Mouse (Mus musculus) kidney, adult 2 months (tissue): ENCODE measurements at regions not wholly inside any gene's neighbourhood (a gene's known extent, or its start where the extent isn't known, plus 50 kb on each side); places are given as distances from the start of the nearest gene placed in this dataset.
A peak's percentile ranks its signal among the peaks of the same experiment; 100 is the strongest.

Experiments
- DNase-seq: peaks from one replicate; pipeline ENCODE4 v3.0.0; 2021
- H3K27ac ChIP-seq: fragments of 200-500 bp; 2 replicates; pipeline ENCODE4 v1.5.1; 2012; ENCODE audit warnings: low read depth, low read length, control low read depth, inconsistent platforms; ENCODE audit not compliant: insufficient read depth
- H3K27me3 ChIP-seq: fragments of 200-500 bp; replicated peaks from 2 replicates; pipeline ENCODE4 v1.6.1; 2012; ENCODE audit warnings: mild to moderate bottlenecking, moderate library complexity, low read length, inconsistent platforms; ENCODE audit not compliant: control insufficient read depth, insufficient read depth
- H3K36me3 ChIP-seq: fragments of 200-500 bp; 2 replicates; pipeline ENCODE4 v1.6.1; 2012; ENCODE audit warnings: mild to moderate bottlenecking, moderate library complexity, low read length, inconsistent platforms; ENCODE audit not compliant: control insufficient read depth, insufficient read depth
- H3K4me1 ChIP-seq: fragments of 200-500 bp; 2 replicates; pipeline ENCODE4 v1.6.1; 2011; ENCODE audit warnings: low read length; ENCODE audit not compliant: control insufficient read depth, insufficient read depth
- H3K4me3 ChIP-seq: fragments of 200-500 bp; 2 replicates; pipeline ENCODE4 v1.5.1; 2011; ENCODE audit warnings: mild to moderate bottlenecking, low read depth, low read length, control low read depth; ENCODE audit not compliant: insufficient read depth
- CTCF ChIP-seq: fragments of 200-500 bp; conservative IDR thresholded peaks from 2 replicates; pipeline ENCODE4 v1.5.1; 2011; ENCODE audit warnings: low read depth, mild to moderate bottlenecking, control low read depth, low read length, moderate library complexity, mixed read lengths; ENCODE audit not compliant: insufficient read depth, insufficient read length
- POLR2A ChIP-seq: fragments of 200-500 bp; IDR thresholded peaks from one replicate; pipeline ENCODE4 v1.6.1; 2011; ENCODE audit warnings: low read depth, low read length, control low read depth
- WGBS: fragments of 180-500 bp; shearing (Covaris S2); methylation state at CpG from one replicate; pipeline ENCODE4 v1.1.7; 2018; 5-methylcytosine and 5-hydroxymethylcytosine counted together

DNA sequence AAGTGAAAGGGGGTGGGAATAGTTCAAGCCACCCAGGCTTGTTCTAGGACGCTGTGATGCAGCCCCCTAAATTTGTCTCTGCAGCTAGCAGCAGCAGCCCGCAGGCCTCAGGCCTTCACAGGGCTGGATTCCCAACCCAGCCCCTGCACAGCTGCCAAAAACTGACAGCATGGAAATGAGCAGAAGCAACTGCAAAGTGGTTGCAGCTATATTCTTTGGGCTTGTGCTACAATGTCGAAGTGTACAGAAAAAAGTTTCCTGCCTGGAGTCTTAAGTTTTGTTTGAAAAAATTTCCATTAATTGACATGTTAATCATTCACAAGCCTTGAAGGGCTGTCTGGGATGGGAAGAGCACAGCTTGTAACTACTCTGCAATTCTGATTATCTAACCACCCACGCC is 253.6 kb upstream of the Nbea start:
- DNase-seq, result peak; percentile 61
- Histone ChIP-seq H3K27ac (no peak overlapping the region), H3K4me3 (no peak overlapping the region), H3K4me1 (no peaks in the 10 kb centered on the region), H3K36me3 (no peaks in the 10 kb centered on the region), H3K27me3 (no peaks in the 10 kb centered on the region)
- WGBS, result 20% methylated on average over 4 of the region's 4 CpGs
- TF ChIP-seq CTCF (no peak), POLR2A (no peak)

DNA sequence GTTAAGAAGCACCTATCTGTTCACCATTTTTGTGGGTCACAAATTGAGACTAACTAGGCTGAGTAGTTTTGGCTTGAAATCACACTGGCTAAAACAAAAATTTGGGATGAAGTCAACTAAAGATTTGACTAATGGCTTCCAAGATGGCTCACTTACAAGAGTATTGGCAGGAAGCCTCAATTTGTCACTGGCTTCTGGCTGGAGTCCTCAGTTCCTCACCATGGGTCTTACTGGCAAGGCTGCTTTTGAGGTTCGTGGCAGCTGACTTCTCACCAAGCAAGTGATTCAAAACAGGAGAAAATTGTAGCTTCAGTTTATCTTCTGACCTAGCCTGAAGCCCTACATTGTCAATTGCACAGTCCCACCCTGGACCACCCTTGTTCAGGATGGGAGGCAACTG is 250.0 kb upstream of the Nbea start:
- no peak overlapping the region for H3K4me3 ChIP-seq
- no peaks in the 10 kb centered on the region for H3K27me3 ChIP-seq
- no peaks in the 10 kb centered on the region for H3K4me1 ChIP-seq
- 68% methylated on average over 1 of the region's 1 CpGs for WGBS
- no peak for TF ChIP-seq CTCF
- no peak for TF ChIP-seq POLR2A
- DNase-seq, result no peak
- H3K27ac ChIP-seq, result no peak overlapping the region
- H3K36me3 ChIP-seq, result no peaks in the 10 kb centered on the region

DNA sequence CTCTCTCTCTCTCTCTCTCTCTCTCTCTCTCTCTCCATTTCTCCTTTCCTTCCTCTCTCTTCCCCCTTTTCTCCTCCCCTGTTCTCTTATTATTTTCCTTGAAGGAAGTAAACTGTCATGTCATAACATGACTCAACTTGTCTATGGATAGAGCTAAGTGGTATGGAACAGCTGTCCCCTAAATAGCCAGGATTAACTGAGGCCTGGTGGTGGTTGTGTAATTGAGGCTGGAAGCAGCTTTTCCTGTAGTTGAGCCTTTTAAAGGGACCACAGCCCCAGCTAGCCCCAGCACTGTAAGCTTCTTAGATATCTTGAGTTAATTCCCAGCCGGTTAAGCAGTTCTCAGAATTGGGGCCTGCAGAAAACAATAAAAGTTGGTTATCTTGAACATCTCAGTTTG is 243.7 kb upstream of the Nbea start:
- Histone ChIP-seq H3K4me1 (no peaks in the 10 kb centered on the region), H3K27me3 (no peaks in the 10 kb centered on the region), H3K36me3 (no peaks in the 10 kb centered on the region), H3K4me3 (no peak overlapping the region), H3K27ac (no peak overlapping the region)
- no peak for TF ChIP-seq CTCF
- TF ChIP-seq POLR2A, result no peak
- no peak for DNase-seq
- WGBS, result 94% methylated on average over 1 of the region's 1 CpGs

DNA sequence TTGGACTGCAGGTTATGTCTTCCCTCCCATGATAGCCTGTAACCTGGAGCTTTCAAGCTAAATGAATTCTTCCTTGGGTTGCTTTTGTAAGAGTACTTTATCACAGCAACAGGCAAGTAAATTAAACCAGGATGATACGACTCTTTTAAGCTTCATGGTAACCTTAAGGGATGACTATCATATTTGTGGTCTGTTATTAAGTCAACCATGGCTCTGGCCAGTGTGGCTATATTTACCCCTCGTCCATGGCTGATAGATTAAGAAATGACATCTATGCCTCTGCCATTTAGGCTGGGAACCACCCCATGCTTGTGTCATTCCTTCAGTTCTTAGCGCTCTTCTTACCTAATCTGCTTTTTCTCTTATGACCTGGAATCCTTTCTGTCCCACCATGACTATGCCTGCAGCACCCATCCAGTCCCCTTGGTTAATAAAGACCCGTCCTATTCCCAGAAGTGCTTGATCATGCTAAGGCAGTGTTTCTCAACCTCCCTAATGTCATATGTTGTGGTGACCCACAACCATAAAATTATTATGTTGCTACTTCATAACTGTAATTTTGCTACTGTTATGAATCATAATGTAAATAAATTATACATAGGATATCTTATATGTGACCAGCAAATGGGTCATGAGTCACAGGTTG is 214.5 kb upstream of the Nbea start:
- no peak for DNase-seq
- H3K4me1 ChIP-seq, result no peaks in the 10 kb centered on the region
- H3K27ac ChIP-seq, result no peak overlapping the region
- H3K27me3 ChIP-seq, result no peaks in the 10 kb centered on the region
- H3K36me3 ChIP-seq, result no peaks in the 10 kb centered on the region
- TF ChIP-seq POLR2A (no peak), CTCF (no peak)
- H3K4me3 ChIP-seq, result no peak overlapping the region
- WGBS, result 93% methylated on average over 4 of the region's 4 CpGs

DNA sequence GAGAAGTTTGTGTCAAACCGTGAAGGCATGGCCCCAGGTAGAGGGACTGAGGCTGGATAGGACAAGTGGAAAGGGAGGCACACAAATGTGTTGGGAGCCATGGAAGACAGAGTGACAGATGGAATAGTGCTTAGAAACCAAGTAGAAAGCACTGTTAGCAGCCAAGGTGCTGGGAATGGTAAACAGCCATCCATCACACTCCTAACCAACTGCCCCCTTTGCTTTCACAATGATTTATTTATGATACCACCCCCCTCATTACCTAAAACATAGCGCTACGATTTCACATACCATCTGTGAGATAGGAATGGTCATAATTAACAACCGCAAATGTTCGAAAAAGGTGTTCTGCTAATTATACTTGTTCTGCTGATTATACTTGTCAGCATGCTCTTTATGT is 209.6 kb upstream of the Nbea start:
- H3K27ac ChIP-seq, result no peak overlapping the region
- 80% methylated on average over 5 of the region's 5 CpGs for WGBS
- H3K4me1 ChIP-seq, result no peaks in the 10 kb centered on the region
- H3K4me3 ChIP-seq, result no peak overlapping the region
- no peak for DNase-seq
- H3K36me3 ChIP-seq, result no peaks in the 10 kb centered on the region
- H3K27me3 ChIP-seq, result no peaks in the 10 kb centered on the region
- TF ChIP-seq CTCF (no peak), POLR2A (no peak)

GRCm38 (mm10) chr3:56380316-56380715 is 196.8 kb upstream of the Nbea start:
- Histone ChIP-seq H3K4me1 (no peaks in the 10 kb centered on the region), H3K36me3 (no peaks in the 10 kb centered on the region), H3K4me3 (no peak overlapping the region), H3K27me3 (no peaks in the 10 kb centered on the region), H3K27ac (no peak overlapping the region)
- DNase-seq, result no peak
- TF ChIP-seq CTCF, result no peak
- no peak for TF ChIP-seq POLR2A

GRCm38 (mm10) chr3:56379500-56379899 is 196.0 kb upstream of the Nbea start:
- 53% methylated on average over 3 of the region's 3 CpGs for WGBS
- no peak overlapping the region for H3K27ac ChIP-seq

GRCm38 (mm10) chr3:56362543-56362942 is 179.0 kb upstream of the Nbea start:
- no peak for DNase-seq
- WGBS, result 79% methylated on average over 2 of the region's 2 CpGs
- Histone ChIP-seq H3K4me3 (no peak overlapping the region), H3K4me1 (no peaks in the 10 kb centered on the region), H3K27me3 (no peaks in the 10 kb centered on the region), H3K27ac (no peak overlapping the region), H3K36me3 (no peaks in the 10 kb centered on the region)
- no peak for TF ChIP-seq CTCF
- no peak for TF ChIP-seq POLR2A

More at GRCm38 (mm10) chr3:56379500-56379899, 196.0 kb upstream of the Nbea start:
- no peaks in the 10 kb centered on the region for H3K36me3 ChIP-seq
- no peaks in the 10 kb centered on the region for H3K27me3 ChIP-seq
- H3K4me1 ChIP-seq, result no peaks in the 10 kb centered on the region
- no peak overlapping the region for H3K4me3 ChIP-seq
- DNase-seq, result no peak
- TF ChIP-seq POLR2A, result no peak
- TF ChIP-seq CTCF, result no peak
